Mouse (Mus musculus) c-Kit-positive CD71-positive TER-119-positive erythroid progenitor cells, embryonic 14.5 days (primary cell): ENCODE data around the gene Lrrn3.

Experiments used
- DNase-seq: peaks from one replicate; pipeline ENCODE4 v3.0.0-alpha.2; 2013; ENCODE audit warnings: low spot score

Gene Lrrn3

DNA sequence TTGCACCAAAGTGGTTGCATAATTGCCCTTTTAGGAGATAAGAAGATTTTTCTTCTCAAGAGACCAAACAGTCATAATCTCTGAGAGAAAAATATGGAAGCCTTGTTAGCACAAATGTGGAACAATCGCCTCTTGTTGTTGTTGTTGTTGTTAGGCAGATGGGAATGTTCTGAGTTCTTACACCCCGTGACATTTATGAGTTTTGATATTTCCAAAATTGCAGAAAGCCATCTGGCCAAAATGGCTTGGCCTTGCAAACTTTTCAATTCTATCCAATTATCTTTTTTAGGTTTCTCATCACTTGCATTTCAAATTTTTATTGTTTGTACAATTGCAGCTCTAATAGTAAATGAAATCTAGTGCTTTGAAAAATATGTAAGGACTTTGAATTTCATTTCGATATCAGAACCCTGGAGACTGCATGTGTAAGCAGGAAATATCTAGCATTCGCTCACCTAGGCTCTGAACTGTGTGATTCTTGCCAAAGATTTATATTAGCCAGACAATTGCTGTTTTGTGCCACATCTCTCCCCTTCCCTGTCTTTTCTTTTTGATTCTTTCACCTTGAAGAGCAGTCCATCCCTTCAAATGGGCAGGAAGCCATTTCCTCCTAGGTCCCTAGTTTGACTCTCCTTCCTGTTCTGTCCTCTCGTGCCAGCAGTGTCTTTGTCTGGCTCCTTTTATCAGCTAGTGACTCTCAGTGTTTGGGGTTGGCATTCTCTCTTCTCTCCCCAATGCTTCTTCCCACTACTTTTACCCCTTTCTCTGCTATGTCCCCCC is 49.8 kb downstream of the Lrrn3 start:
- DNase-seq = no peak

GRCm38 (mm10) chr12:41428806-41429205 is 57.4 kb downstream of the Lrrn3 start:
- DNase-seq = no peak

DNA sequence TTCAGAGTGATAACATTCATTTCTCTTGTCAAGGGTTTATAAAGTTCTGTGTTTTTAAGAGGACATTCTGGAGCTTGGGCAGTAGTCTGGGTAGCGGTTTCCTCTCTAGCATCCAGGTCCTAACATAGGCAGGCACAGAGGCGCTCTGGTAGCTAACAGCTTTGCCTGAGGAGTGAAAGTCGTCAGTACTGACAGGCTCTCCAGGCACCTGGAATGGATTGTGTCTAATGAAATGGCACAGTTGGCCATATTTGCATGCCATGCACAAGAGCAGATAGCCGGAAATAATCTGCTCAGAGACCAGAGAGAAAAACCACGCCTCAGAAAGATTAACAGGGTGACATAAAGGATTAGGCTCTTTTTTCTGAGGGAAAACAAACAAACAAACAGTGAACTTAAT is 58.8 kb downstream of the Lrrn3 start:
- no peak for DNase-seq

DNA sequence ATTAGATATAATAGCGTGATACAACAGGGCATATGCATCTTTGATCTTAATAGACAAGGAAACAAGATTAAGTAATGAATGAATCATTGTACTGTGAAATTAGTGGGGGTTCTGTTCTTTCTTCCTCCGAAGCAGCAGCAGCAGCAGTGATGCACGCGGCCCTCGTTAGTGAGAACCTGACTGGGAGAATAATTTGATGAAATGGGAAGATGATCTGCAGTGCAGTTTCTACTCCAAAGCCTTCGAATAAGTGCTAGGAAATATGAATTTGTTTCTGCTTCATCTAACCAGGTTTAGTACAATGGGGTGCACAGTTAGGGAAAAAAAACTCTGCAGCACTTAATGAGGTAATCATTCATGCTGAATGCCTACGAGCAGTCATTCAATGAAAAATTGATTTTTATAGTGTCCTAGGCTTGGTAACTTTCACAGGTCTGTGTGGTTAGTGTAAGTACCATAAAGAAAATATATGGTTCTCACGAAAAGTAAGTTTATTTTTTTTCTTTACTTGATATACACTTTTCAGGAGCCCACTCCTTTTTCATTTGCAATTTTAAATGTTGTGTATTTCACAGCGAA is 61.0 kb downstream of the Lrrn3 start:
- DNase-seq = no peak

DNA sequence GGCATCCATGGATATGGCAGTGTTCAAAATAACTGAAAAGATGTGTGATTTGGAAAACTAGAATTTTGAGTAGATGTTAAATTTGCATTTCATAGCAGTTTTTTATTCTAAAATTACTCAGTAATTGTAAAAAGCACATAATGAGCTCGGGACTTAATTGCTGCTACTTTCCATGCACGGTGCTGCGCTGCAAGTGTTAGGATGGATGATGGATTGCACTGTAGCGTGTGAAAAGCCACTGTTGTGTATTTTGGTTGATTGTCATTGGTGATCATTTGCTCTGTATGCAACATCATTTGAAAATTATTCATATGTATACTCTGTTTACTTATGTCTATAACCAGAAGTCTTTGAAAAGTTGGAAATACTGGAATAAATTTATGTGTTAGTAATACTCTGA is 68.3 kb downstream of the Lrrn3 start:
- DNase-seq = no peak

DNA sequence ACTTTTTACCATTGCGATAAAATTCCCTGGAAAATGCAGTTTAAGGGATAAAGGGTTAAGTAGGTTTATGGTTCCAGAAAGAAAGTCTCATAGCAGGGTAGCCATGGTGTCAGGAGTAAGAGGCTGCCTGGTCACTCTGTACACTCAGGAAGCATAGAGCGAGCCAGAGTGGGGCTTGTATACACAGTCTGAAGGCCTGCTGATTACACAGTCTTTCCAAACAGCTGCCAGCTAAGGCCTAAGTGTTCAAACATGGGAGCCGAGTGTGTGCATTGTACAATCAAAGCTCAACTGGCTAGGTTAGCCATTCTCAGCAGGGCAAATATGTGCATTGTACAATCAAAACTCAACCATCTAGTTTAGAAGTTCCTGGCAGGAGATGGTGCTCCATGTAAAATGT is 69.1 kb downstream of the Lrrn3 start:
- no peak for DNase-seq

- no peak for DNase-seq
Observed at GRCm38 (mm10) chr12:41416635-41417034, 69.6 kb downstream of the Lrrn3 start.

GRCm38 (mm10) chr12:41409431-41409830 is 76.8 kb downstream of the Lrrn3 start:
- no peak for DNase-seq

DNA sequence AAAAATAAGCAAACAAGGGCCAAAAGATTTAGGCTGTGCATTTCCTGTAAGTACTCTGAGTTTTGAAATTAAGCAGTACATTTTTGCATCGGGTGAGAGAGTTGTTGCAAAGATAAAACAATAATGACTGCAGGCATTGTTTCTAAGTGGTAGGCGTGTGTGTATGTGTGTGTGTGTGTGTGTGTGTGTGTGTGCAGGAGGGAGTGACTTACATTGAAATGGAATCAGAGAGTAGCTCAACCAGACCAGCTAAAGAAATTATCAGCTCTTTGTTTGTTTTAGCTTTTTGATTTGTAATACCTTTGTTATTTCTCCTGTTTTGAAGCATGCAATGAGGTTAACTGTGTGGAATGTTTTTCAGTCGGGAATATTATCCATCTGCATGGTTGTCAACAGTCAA is 84.3 kb downstream of the Lrrn3 start:
- no peak for DNase-seq
